Mouse (Mus musculus) heart, embryonic 12.5 days (tissue): ENCODE measurements around the gene Amn. TPM values are rescaled to one million over a fixed set of nuclear protein-coding genes. Genes with fewer than 3 reads are reported as not detected.

Source experiments
- ATAC-seq: fragments of 200-750 bp; cut with Nextera tagmentation; 2 replicates; pipeline ENCODE4 v1.8.0; 2017; ENCODE audit warnings: moderate TSS enrichment, moderate library complexity; ENCODE audit not compliant: insufficient number of reproducible peaks, low FRiP score
- H3K27ac ChIP-seq: fragments of 300-500 bp; sonication (generic); 2 replicates; pipeline ENCODE4 v1.5.1; 2016; ENCODE audit warnings: mild to moderate bottlenecking, moderate library complexity; ENCODE audit not compliant: poor library complexity, severe bottlenecking
- H3K27me3 ChIP-seq: fragments of 300-500 bp; sonication (generic); replicated peaks from 2 replicates; pipeline ENCODE4 v1.6.1; 2016; ENCODE audit warnings: mild to moderate bottlenecking, moderate library complexity
- H3K36me3 ChIP-seq: fragments of 300-500 bp; sonication (generic); 2 replicates; pipeline ENCODE4 v1.6.1; 2016; ENCODE audit warnings: mild to moderate bottlenecking, moderate library complexity
- H3K4me1 ChIP-seq: fragments of 300-500 bp; sonication (generic); replicated peaks from 2 replicates; pipeline ENCODE4 v1.6.1; 2016; ENCODE audit warnings: mild to moderate bottlenecking
- H3K4me2 ChIP-seq: fragments of 300-500 bp; sonication (generic); 2 replicates; pipeline ENCODE4 v1.6.1; 2016; ENCODE audit warnings: mild to moderate bottlenecking, moderate library complexity
- H3K4me3 ChIP-seq: fragments of 300-500 bp; sonication (generic); 2 replicates; pipeline ENCODE4 v1.5.1; 2016; ENCODE audit warnings: mild to moderate bottlenecking
- H3K9ac ChIP-seq: fragments of 300-500 bp; sonication (generic); 2 replicates; pipeline ENCODE4 v1.6.1; 2016; ENCODE audit warnings: mild to moderate bottlenecking, moderate library complexity
- H3K9me3 ChIP-seq: fragments of 300-500 bp; sonication (generic); replicated peaks from 2 replicates; pipeline ENCODE4 v1.6.1; 2016; ENCODE audit warnings: mild to moderate bottlenecking, moderate library complexity
- WGBS: fragments of 180-500 bp; shearing (Covaris S2); methylation state at CpG from one replicate; pipeline ENCODE4 v1.1.7; 2016; 5-methylcytosine and 5-hydroxymethylcytosine counted together
- polyA plus RNA-seq: library from polyadenylated mRNA; unstranded; fragments of >200 nt; fragmentation: Nextera tagmentation; extraction: Ambion mirVana; gene quantifications from 2 replicates; pipeline ENCODE4 v1.2.1, GENCODE M21; 2016

Amn gene
- polyA plus RNA-seq, 1 experiment from 2014 or later = 2.0 TPM

DNA sequence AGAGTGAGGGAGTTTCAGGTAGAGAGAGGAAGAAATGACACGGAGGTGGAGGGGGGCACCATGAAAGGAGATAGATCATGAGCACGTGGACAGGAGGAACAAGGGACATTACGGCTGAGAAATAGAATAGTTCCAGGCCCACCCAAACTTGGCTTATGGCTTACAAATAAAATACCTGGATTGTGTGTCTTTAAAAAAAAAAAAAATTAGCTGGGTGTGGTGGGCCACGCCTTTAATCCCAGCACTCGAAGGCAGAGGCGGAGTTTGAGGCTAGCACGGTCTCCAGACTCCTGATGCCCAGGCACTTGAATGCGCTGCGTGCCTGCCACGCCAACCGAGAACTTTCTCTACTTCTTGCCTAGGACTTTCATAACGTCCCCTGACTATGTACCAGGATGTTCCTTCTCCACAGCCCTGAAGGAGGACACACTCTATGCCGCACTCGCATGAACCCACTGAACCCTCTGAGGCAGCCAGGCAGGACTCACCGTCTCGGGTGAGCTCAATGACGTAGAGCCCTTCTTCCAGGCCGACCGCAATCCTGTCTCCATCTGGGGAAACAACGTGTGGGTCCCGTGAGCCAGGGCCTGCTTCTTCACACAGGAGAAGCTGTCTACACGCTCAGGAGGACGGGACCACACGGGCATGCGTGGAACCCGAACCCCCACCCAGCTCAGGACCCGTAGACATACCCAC, 30.6 kb downstream of the Amn start:
- no peak for ATAC-seq
- WGBS = 90% methylated on average over 27 of the region's 27 CpGs
- H3K9me3 ChIP-seq = no peaks in the 10 kb centered on the region

GRCm38 (mm10) chr12:111302018-111302345, 31.1 kb downstream of the Amn start:
- Histone ChIP-seq H3K4me2 (no peak overlapping the region), H3K27me3 (no peaks in the 10 kb centered on the region), H3K4me1 (no peaks in the 10 kb centered on the region), H3K36me3 (peaks cover 97% of the 10 kb centered on the region), H3K4me3 (no peak overlapping the region), H3K9me3 (no peaks in the 10 kb centered on the region), H3K9ac (no peak overlapping the region), H3K27ac (no peak overlapping the region)
- 95% methylated on average over 14 of the region's 14 CpGs for WGBS
- no peak for ATAC-seq

More for the DNA sequence above, 30.6 kb downstream of the Amn start:
- Histone ChIP-seq H3K9ac (no peak overlapping the region), H3K4me3 (no peak overlapping the region), H3K36me3 (peaks cover 97% of the 10 kb centered on the region), H3K4me1 (no peaks in the 10 kb centered on the region), H3K27me3 (no peaks in the 10 kb centered on the region), H3K4me2 (no peak overlapping the region), H3K27ac (no peak overlapping the region)

DNA sequence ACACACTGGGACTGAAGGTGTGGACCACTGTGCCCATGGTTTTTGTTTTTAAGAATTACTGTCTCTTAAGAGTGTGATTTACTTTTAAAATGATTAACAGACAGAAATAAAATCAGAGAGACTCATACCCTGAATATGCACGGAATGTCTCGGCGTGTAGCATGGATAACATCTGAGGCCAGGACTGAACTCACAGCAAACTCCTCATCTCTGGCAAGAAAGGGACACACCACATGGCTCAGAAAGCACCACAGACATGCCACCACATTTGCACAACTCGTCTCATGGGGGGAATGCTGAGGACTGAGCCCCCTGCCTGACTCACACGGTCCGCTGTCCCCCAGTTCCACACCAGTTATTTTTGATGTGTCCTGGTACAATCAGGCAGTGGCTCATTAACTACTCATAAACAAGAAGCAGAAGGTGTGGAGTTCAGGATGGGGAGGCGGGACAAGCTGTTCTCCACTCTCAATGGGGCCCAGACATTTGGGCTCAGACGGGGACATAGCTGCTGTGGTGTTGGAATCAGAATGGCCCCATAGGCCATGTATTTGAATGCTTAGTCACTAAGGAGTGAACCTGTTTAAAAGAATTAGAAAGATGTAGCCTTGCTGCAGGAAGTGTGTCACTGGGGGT, 32.9 kb downstream of the Amn start:
- Histone ChIP-seq H3K4me3 (no peak overlapping the region), H3K9me3 (no peaks in the 10 kb centered on the region), H3K36me3 (peaks cover 94% of the 10 kb centered on the region), H3K27ac (no peak overlapping the region), H3K4me1 (no peaks in the 10 kb centered on the region), H3K27me3 (no peaks in the 10 kb centered on the region), H3K9ac (no peak overlapping the region), H3K4me2 (no peak overlapping the region)
- 90% methylated on average over 8 of the region's 8 CpGs for WGBS
- no peak for ATAC-seq

GRCm38 (mm10) chr12:111306821-111307220, 35.9 kb downstream of the Amn start:
- Histone ChIP-seq H3K27me3 (no peaks in the 10 kb centered on the region), H3K4me1 (no peaks in the 10 kb centered on the region), H3K36me3 (peaks cover 97% of the 10 kb centered on the region), H3K9ac (no peak overlapping the region), H3K9me3 (no peaks in the 10 kb centered on the region), H3K4me3 (no peak overlapping the region), H3K4me2 (no peak overlapping the region), H3K27ac (no peak overlapping the region)
- ATAC-seq = no peak
- WGBS = 84% methylated on average over 8 of the region's 8 CpGs

GRCm38 (mm10) chr12:111309256-111309655, 38.4 kb downstream of the Amn start:
- 91% methylated on average over 12 of the region's 12 CpGs for WGBS
- H3K4me1 ChIP-seq = no peaks in the 10 kb centered on the region
- ATAC-seq = no peak
- H3K9ac ChIP-seq = no peak overlapping the region
- H3K4me3 ChIP-seq = no peak overlapping the region
- no peaks in the 10 kb centered on the region for H3K27me3 ChIP-seq
- peaks cover 95% of the 10 kb centered on the region for H3K36me3 ChIP-seq
- no peak overlapping the region for H3K27ac ChIP-seq
- no peaks in the 10 kb centered on the region for H3K9me3 ChIP-seq
- no peak overlapping the region for H3K4me2 ChIP-seq

GRCm38 (mm10) chr12:111309931-111310330, 39.0 kb downstream of the Amn start:
- H3K4me3 ChIP-seq = no peak overlapping the region
- no peak overlapping the region for H3K9ac ChIP-seq
- WGBS = 79% methylated on average over 14 of the region's 14 CpGs
- H3K27ac ChIP-seq = no peak overlapping the region
- peaks cover 94% of the 10 kb centered on the region for H3K36me3 ChIP-seq
- no peaks in the 10 kb centered on the region for H3K9me3 ChIP-seq
- no peak overlapping the region for H3K4me2 ChIP-seq
- no peaks in the 10 kb centered on the region for H3K27me3 ChIP-seq
- ATAC-seq = no peak
- no peaks in the 10 kb centered on the region for H3K4me1 ChIP-seq

GRCm38 (mm10) chr12:111311775-111312174, 40.9 kb downstream of the Amn start:
- no peak for ATAC-seq
- peaks cover 94% of the 10 kb centered on the region for H3K36me3 ChIP-seq
- no peak overlapping the region for H3K9ac ChIP-seq
- no peak overlapping the region for H3K4me2 ChIP-seq
- no peaks in the 10 kb centered on the region for H3K9me3 ChIP-seq
- no peaks in the 10 kb centered on the region for H3K4me1 ChIP-seq
- whole genome bisulfite sequencing = 84% methylated on average over 10 of the region's 10 CpGs
- no peak overlapping the region for H3K4me3 ChIP-seq
- no peak overlapping the region for H3K27ac ChIP-seq
- no peaks in the 10 kb centered on the region for H3K27me3 ChIP-seq

GRCm38 (mm10) chr12:111314273-111314672, 43.4 kb downstream of the Amn start:
- Histone ChIP-seq H3K27me3 (no peaks in the 10 kb centered on the region), H3K4me1 (no peaks in the 10 kb centered on the region), H3K27ac (no peak overlapping the region), H3K36me3 (peaks cover 97% of the 10 kb centered on the region), H3K4me2 (no peak overlapping the region), H3K9ac (no peak overlapping the region), H3K9me3 (no peaks in the 10 kb centered on the region), H3K4me3 (no peak overlapping the region)
- WGBS = 88% methylated on average over 7 of the region's 7 CpGs
- no peak for ATAC-seq

DNA sequence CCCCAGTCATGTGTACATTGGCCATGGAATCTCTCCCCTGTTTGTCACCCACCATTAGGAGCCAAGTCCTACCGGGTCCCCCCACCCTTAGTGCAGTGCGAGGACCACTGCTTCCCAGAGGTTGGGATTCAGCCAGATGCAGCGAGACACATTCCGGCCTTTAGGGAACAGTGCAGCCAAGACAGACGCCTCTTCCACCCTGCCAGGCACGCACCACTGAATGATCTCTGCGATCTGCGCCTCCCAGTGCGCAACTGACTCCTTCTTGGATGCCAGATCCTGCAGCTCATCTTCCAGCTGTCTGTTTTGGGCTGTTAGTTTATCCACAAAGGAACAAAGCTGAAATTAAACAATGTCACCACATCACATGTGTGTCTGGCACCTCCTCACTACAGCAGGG, 46.8 kb downstream of the Amn start:
- no peaks in the 10 kb centered on the region for H3K9me3 ChIP-seq
- H3K27ac ChIP-seq = no peak overlapping the region
- H3K36me3 ChIP-seq = peaks cover 97% of the 10 kb centered on the region
- H3K4me2 ChIP-seq = no peak overlapping the region
- ATAC-seq = no peak
- H3K27me3 ChIP-seq = no peaks in the 10 kb centered on the region
- no peaks in the 10 kb centered on the region for H3K4me1 ChIP-seq
- 90% methylated on average over 9 of the region's 9 CpGs for WGBS
- H3K9ac ChIP-seq = no peak overlapping the region
- H3K4me3 ChIP-seq = no peak overlapping the region

DNA sequence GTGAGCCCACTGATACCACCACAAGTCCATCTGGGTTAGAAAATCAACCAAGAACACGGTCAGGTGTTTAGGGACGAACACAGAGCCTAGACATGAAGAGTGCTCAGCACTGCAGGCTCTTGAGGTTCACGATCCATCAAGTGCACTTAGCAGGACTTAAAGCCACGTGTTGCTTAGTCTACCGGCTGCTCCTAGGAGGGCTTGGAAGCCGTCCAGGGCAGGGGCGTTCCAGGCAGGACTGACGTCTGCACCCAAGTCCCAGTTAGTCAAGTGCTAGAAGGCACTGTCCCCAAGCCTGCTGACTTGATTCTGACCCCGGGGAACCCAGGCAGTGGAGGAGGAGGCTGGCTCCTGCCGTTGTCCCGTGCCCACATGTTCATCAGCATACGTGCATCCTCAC, 49.7 kb downstream of the Amn start:
- ATAC-seq = no peak
- no peaks in the 10 kb centered on the region for H3K27me3 ChIP-seq
- H3K36me3 ChIP-seq = peaks cover 99% of the 10 kb centered on the region
- no peaks in the 10 kb centered on the region for H3K4me1 ChIP-seq
- no peaks in the 10 kb centered on the region for H3K9me3 ChIP-seq
- no peak overlapping the region for H3K27ac ChIP-seq
- no peak overlapping the region for H3K9ac ChIP-seq
- no peak overlapping the region for H3K4me2 ChIP-seq
- WGBS = 74% methylated on average over 12 of the region's 12 CpGs
- no peak overlapping the region for H3K4me3 ChIP-seq

GRCm38 (mm10) chr12:111321832-111322231, 50.9 kb downstream of the Amn start:
- 95% methylated on average over 13 of the region's 13 CpGs for WGBS
- no peaks in the 10 kb centered on the region for H3K4me1 ChIP-seq
- H3K27me3 ChIP-seq = no peaks in the 10 kb centered on the region
- ATAC-seq = no peak
- no peak overlapping the region for H3K27ac ChIP-seq
- no peak overlapping the region for H3K9ac ChIP-seq
- H3K9me3 ChIP-seq = no peaks in the 10 kb centered on the region
- H3K4me2 ChIP-seq = no peak overlapping the region
- H3K36me3 ChIP-seq = peaks cover 99% of the 10 kb centered on the region
- no peak overlapping the region for H3K4me3 ChIP-seq

DNA sequence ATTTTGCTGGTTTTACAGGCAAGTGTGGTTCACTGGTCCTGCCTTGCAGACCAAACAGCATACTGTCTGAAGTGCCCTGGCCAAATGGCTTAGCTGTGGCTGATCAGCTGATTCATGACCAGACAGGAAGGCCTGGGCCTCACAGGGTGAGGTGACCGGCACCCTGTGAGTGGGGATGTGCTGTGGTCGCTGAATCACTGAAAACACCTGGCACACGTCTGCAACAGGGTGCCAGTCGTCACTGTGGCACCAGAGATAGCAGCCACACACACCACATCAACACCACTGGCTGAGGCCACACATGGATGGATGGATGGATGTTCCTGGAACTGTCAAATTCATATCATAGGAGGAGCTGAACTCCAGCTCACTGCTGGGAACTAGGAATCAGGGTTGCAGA, 52.5 kb downstream of the Amn start:
- no peaks in the 10 kb centered on the region for H3K27me3 ChIP-seq
- no peak overlapping the region for H3K4me2 ChIP-seq
- no peak for ATAC-seq
- no peak overlapping the region for H3K4me3 ChIP-seq
- H3K9me3 ChIP-seq = no peaks in the 10 kb centered on the region
- WGBS = 56% methylated on average over 4 of the region's 4 CpGs
- H3K36me3 ChIP-seq = peaks cover 99% of the 10 kb centered on the region
- H3K9ac ChIP-seq = no peak overlapping the region
- H3K27ac ChIP-seq = no peak overlapping the region
- H3K4me1 ChIP-seq = no peaks in the 10 kb centered on the region
